Mouse (Mus musculus): ENCODE results near the gene Wipi1.

DNA sequence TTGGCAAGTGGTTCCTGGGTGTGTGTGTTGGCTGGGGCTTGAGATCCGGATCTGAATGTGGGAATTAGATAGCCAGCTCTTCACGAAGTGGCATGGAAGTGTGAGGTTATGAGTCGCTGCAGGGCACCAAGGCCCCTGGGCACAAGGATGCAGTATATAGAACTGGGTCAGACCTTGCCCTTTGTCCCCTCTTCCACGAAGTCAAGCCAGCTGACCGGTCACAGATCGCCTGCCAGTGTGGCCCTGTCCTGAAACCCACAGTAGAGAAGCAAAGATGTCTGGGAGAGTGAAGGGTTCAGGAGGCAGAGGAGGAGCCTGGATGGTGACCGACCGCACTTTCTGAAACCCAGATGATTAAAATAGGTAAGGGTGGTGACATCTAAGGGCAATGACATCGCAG is 68.3 kb downstream of the Wipi1 start:
- TF ChIP-seq POLR2A (IDR thresholded peaks at IDR 0.05; ENCODE audit: control insufficient read depth, extremely low read depth, insufficient read depth, low read length, poor library complexity), result no peak
- TF ChIP-seq CTCF (IDR thresholded peaks at IDR 0.05; ENCODE audit: borderline replicate concordance, control insufficient read depth, extremely low read depth, insufficient read depth, low read length, poor library complexity), result no peak
